Mouse (Mus musculus) T-cell, adult 66 days (primary cell): ENCODE results near the gene Chst14. TPM values are rescaled to one million over a fixed set of nuclear protein-coding genes. Genes with fewer than 3 reads are reported as not detected.

Experiments
- total RNA-seq, 2 experiments: library from RNA; stranded (reverse); gene quantifications; 3 replicates in 1 of 2; 4 replicates in 1 of 2; pipeline ENCODE4 v1.2.4; 2023

Chst14 gene
- 1 to 10 TPM; 4.1 to 5.5 TPM for total RNA-seq

GRCm38 (mm10) chr2:118926361-118926997 is at the start of gene Chst14:
TSS of gene Chst14 (plus strand) at chr2:118926496.

GRCm38 (mm10) chr2:118899981-118900825 is 26.1 kb upstream of the Chst14 start, which contains the start of gene Bahd1:
TSS of gene Bahd1 (plus strand) at chr2:118900377.

Other genes with a start within 250 kb of the Chst14 start
- 1 to 10 TPM; 2.3 to 3.1 TPM for gene Ankrd63, start 222.5 kb upstream of the Chst14 start, total RNA-seq
- gene Plcb2, start 198.1 kb upstream of the Chst14 start, total RNA-seq, result 100 to 1,000 TPM; 113 to 119 TPM
- gene Inafm2, start 180.7 kb upstream of the Chst14 start, total RNA-seq, result 10 to 100 TPM; 26.4 to 31.1 TPM
- gene Ccdc9b, start 163.8 kb upstream of the Chst14 start, total RNA-seq, result not detected
- gene Phgr1, start 153.7 kb upstream of the Chst14 start, total RNA-seq, result not detected
- gene Disp2, start 146.8 kb upstream of the Chst14 start, total RNA-seq, result not detected
- 10 to 100 TPM; 10.2 to 13.4 TPM for gene Knstrn, start 112.5 kb upstream of the Chst14 start, total RNA-seq
- gene Ivd, start 64.5 kb upstream of the Chst14 start, total RNA-seq, result 10 to 100 TPM; 70.0 to 75.2 TPM
- gene Bahd1, start 26.1 kb upstream of the Chst14 start, total RNA-seq, result 10 to 100 TPM; 35.1 to 39.8 TPM
- 10 to 100 TPM; 12.8 to 13.5 TPM for gene Ccdc32, start 102.9 kb downstream of the Chst14 start, total RNA-seq
- gene Rpusd2, start 108.3 kb downstream of the Chst14 start, total RNA-seq, result 10 to 100 TPM; 20.5 to 20.9 TPM
- gene Knl1, start 120.6 kb downstream of the Chst14 start, total RNA-seq, result 1 to 10 TPM; 1.5 to 2.9 TPM
- gene Rad51, start 186.3 kb downstream of the Chst14 start, total RNA-seq, result 1 to 10 TPM; 2.4 to 4.1 TPM
- 10 to 100 TPM; 25.9 to 28.7 TPM for gene Rmdn3, start 230.5 kb downstream of the Chst14 start, total RNA-seq
- gene Gchfr, start 241.3 kb downstream of the Chst14 start, total RNA-seq, result not detected
- gene Gm14137, start 248.0 kb downstream of the Chst14 start, total RNA-seq, result not detected